Mouse (Mus musculus) liver, postnatal 0 days (tissue): ENCODE results near the gene Dock11. TPM values are rescaled to one million over a fixed set of nuclear protein-coding genes. Genes with fewer than 3 reads are reported as not detected.
A peak's percentile ranks its signal among the peaks of the same experiment; 100 is the strongest.

Experiments used
- ATAC-seq: fragments of 200-750 bp; cut with Nextera tagmentation; 2 replicates; pipeline ENCODE4 v1.8.0; 2017; ENCODE audit warnings: mild to moderate bottlenecking, moderate library complexity
- DNase-seq: peaks from one replicate; pipeline ENCODE4 v3.0.0-alpha.2; 2016
- H3K27ac ChIP-seq: fragments of 300-500 bp; sonication (generic); 2 replicates; pipeline ENCODE4 v1.5.1; 2014; ENCODE audit warnings: antibody characterized with exemption, moderate library complexity, mild to moderate bottlenecking, low read depth
- H3K27me3 ChIP-seq: fragments of 300-500 bp; sonication (generic); 2 replicates; pipeline ENCODE4 v1.6.1; 2014; ENCODE audit warnings: low read length, control low read depth, mixed read lengths; ENCODE audit not compliant: insufficient read depth
- H3K36me3 ChIP-seq: fragments of 300-500 bp; sonication (generic); replicated peaks from 2 replicates; pipeline ENCODE4 v1.6.1; 2014; ENCODE audit warnings: mild to moderate bottlenecking, control low read depth, low read length, moderate library complexity, mixed read lengths; ENCODE audit not compliant: insufficient read depth
- H3K4me1 ChIP-seq: fragments of 300-500 bp; sonication (generic); 2 replicates; pipeline ENCODE4 v1.6.1; 2014; ENCODE audit warnings: antibody characterized with exemption, mild to moderate bottlenecking, control low read depth; ENCODE audit not compliant: insufficient read depth
- H3K4me2 ChIP-seq: fragments of 300-500 bp; sonication (generic); 2 replicates; pipeline ENCODE4 v1.6.1; 2014; ENCODE audit warnings: low read depth, mild to moderate bottlenecking, low read length, moderate library complexity, mixed read lengths
- H3K4me3 ChIP-seq: fragments of 300-500 bp; sonication (generic); 2 replicates; pipeline ENCODE4 v1.5.1; 2014; ENCODE audit warnings: low read depth, low read length
- H3K9ac ChIP-seq: fragments of 300-500 bp; sonication (generic); replicated peaks from 2 replicates; pipeline ENCODE4 v1.6.1; 2014; ENCODE audit warnings: mild to moderate bottlenecking, moderate library complexity
- H3K9me3 ChIP-seq: fragments of 300-500 bp; sonication (generic); 2 replicates; pipeline ENCODE4 v1.6.1; 2016; ENCODE audit warnings: mild to moderate bottlenecking, control low read depth, low read length, mixed read lengths
- CTCF ChIP-seq: sonication (generic); IDR thresholded peaks from 2 replicates; pipeline ENCODE4 v1.5.1; 2016; ENCODE audit warnings: antibody characterized with exemption, low read depth
- EP300 ChIP-seq: IDR thresholded peaks from 2 replicates; pipeline ENCODE4 v1.6.1; 2016; ENCODE audit warnings: antibody characterized with exemption, low read depth, mild to moderate bottlenecking
- WGBS: fragments of 180-500 bp; shearing (Covaris S2); extraction: QIAGEN DNeasy Blood & Tissue Kit; methylation state at CpG from one replicate; pipeline ENCODE4 v1.1.7; 2014; ENCODE audit not compliant: insufficient replicate concordance; 5-methylcytosine and 5-hydroxymethylcytosine counted together
- polyA plus RNA-seq: library from polyadenylated mRNA; unstranded; fragments of >200 nt; fragmentation: Nextera tagmentation; extraction: Ambion mirVana; gene quantifications from 2 replicates; pipeline ENCODE4 v1.2.1, GENCODE M21; 2015

Gene Dock11
- polyA plus RNA-seq, 1 experiment from 2014 or later = 1.7 TPM

- H3K4me3 ChIP-seq = no peak overlapping the region
Observed at GRCm38 (mm10) chrX:36073997-36074396, 185.4 kb downstream of the Dock11 start.

GRCm38 (mm10) chrX:36077164-36077563 is 188.5 kb downstream of the Dock11 start:
- Histone ChIP-seq H3K4me2 (no peak overlapping the region), H3K27ac (no peak overlapping the region), H3K9ac (no peak overlapping the region), H3K4me1 (no peaks in the 10 kb centered on the region), H3K4me3 (no peak overlapping the region), H3K9me3 (no peaks in the 10 kb centered on the region), H3K36me3 (no peaks in the 10 kb centered on the region), H3K27me3 (no peaks in the 10 kb centered on the region)
- no peak for TF ChIP-seq EP300
- WGBS = 64% methylated on average over 4 of the region's 4 CpGs
- ATAC-seq (no peak), DNase-seq (no peak)

More at GRCm38 (mm10) chrX:36073997-36074396, 185.4 kb downstream of the Dock11 start:
- H3K9me3 ChIP-seq = no peaks in the 10 kb centered on the region
- no peaks in the 10 kb centered on the region for H3K36me3 ChIP-seq
- H3K4me2 ChIP-seq = no peak overlapping the region
- no peaks in the 10 kb centered on the region for H3K27me3 ChIP-seq
- ATAC-seq = no peak
- TF ChIP-seq EP300 = no peak
- TF ChIP-seq CTCF = no peak
- DNase-seq = no peak
- no peak overlapping the region for H3K27ac ChIP-seq
- 82% methylated on average over 2 of the region's 2 CpGs for WGBS
- no peak overlapping the region for H3K9ac ChIP-seq
- H3K4me1 ChIP-seq = no peaks in the 10 kb centered on the region

DNA sequence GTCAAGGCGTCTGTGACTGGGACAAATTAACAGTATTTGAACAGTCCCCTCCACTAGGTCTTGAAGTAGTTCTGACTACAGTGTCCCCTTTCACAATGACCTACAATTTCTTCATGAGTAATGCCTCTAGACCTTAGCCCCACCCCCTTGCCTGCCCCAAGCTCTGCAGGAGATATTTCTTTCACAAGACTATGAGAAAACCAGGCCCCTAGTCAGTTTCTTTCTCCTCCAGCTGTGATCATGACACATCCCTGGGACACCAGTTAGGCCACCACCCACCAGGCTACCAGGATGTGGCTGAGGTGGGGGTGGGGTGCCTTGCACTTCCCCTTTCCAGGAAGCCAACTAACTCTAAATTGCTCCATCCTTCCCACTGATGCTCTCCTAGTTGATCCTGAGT is 194.3 kb downstream of the Dock11 start:
- ATAC-seq = peak; percentile 70
- no peaks in the 10 kb centered on the region for H3K36me3 ChIP-seq

DNA sequence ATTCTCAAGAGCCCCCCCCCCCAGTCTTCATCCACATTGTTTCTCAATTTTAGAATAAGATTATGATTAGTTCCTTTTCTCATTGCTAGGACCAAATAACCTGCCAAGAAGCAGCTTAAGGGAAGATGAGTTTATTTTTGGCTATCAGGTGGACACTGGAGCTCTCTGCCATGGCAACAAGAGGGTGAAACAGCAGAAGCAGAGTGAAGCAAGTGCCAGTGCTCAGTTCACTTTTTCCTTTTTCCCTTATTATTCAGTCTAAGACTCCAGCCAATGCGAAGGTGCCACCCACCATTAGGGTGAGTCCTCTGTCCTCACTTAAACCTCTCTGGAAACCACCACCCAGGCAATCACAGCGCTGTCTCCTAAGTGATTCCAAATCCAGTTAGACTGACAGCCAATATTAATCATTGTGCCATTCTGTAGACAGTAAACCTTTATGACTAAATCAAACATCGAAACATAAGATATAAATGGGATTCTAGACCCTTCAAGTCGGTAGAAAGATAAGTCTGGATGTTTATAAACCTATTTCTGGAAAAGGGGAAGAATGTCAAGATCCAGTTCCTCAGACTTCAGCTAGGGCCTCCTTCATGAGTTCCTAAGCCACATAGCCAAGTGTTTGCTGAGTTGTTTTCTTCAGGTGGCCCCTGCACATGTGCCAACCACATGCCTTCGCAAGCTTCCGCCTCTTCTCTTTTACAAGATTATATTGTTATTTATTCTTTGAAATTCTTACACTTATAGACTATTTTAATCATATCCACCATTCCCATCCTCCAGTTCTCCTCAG is 200.0 kb downstream of the Dock11 start:
- H3K4me3 ChIP-seq = no peak overlapping the region
- H3K9ac ChIP-seq = no peak overlapping the region
- TF ChIP-seq EP300 = no peak
- no peak for TF ChIP-seq CTCF
- H3K9me3 ChIP-seq = no peaks in the 10 kb centered on the region
- H3K36me3 ChIP-seq = no peaks in the 10 kb centered on the region
- H3K4me2 ChIP-seq = no peak overlapping the region
- no peaks in the 10 kb centered on the region for H3K4me1 ChIP-seq
- ATAC-seq (no peak), DNase-seq (no peak)
- 64% methylated on average over 6 of the region's 6 CpGs for WGBS
- H3K27me3 ChIP-seq = no peaks in the 10 kb centered on the region
- H3K27ac ChIP-seq = no peak overlapping the region

More for the DNA sequence above, 194.3 kb downstream of the Dock11 start:
- Histone ChIP-seq H3K4me1 (no peaks in the 10 kb centered on the region), H3K4me2 (no peak overlapping the region), H3K4me3 (no peak overlapping the region), H3K27me3 (no peaks in the 10 kb centered on the region), H3K9ac (no peak overlapping the region), H3K27ac (peak overlapping the region; percentile 67), H3K9me3 (no peaks in the 10 kb centered on the region)
- DNase-seq = peak; percentile 50
- TF ChIP-seq CTCF (no peak), EP300 (no peak)
- WGBS = 70% methylated on average over 1 of the region's 1 CpGs

DNA sequence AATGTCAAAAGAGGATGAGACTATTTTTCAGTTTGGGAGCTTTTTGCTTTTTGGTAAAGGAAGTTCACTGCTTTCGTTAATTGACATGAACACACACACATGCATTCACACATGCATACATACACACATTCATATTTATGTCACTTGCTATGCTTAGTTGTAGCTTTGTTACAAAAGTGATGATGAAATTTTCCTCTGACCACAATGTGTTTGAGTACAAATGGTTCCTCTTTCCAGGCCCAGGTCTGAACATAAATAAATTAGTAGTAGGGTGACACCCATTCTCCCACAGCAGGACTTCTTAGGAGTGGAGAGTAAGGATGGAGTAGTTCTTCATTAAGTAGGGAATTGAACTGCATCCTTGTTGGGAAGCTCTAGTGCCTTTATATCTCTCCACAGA is 212.3 kb downstream of the Dock11 start:
- Histone ChIP-seq H3K9me3 (no peaks in the 10 kb centered on the region), H3K4me3 (no peak overlapping the region), H3K4me2 (no peak overlapping the region), H3K4me1 (no peaks in the 10 kb centered on the region), H3K9ac (no peak overlapping the region), H3K27ac (peak overlapping the region; percentile 69), H3K27me3 (no peaks in the 10 kb centered on the region), H3K36me3 (no peaks in the 10 kb centered on the region)
- WGBS = 59% methylated on average over 1 of the region's 1 CpGs
- ATAC-seq = no peak; the same call in 1 of the 2 replicates
- TF ChIP-seq CTCF = no peak
- no peak for TF ChIP-seq EP300
- DNase-seq = no peak

DNA sequence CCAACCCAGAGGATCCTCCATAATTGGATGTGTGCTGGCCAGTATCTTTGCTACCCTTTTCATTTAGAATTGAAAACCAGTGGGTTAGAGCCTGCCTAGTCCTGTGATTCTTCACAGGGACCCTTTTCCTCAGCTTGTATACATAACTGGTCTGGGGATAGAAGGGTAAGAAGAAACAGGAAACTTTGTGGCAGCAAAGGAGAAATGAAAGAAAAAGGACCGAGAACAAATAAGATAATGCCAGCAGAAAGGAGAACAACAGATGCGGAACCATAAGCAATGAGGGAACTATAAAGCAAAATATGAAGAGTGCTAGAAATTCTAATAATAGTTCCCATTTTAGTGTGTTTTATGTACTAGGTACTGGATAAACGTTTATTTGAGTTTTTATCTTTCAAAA is 212.7 kb downstream of the Dock11 start:
- no peak for ATAC-seq
- WGBS = 46% methylated on average over 3 of the region's 3 CpGs
- H3K9ac ChIP-seq = no peak overlapping the region
- H3K36me3 ChIP-seq = no peaks in the 10 kb centered on the region
- no peaks in the 10 kb centered on the region for H3K9me3 ChIP-seq
- H3K4me2 ChIP-seq = no peak overlapping the region
- no peak for DNase-seq
- H3K27me3 ChIP-seq = no peaks in the 10 kb centered on the region
- H3K4me1 ChIP-seq = no peaks in the 10 kb centered on the region
- peak overlapping the region; percentile 69 for H3K27ac ChIP-seq
- H3K4me3 ChIP-seq = no peak overlapping the region
- no peak for TF ChIP-seq EP300
- no peak for TF ChIP-seq CTCF
